Mouse (Mus musculus): Measurements from ENCODE around the gene Tspan11.

DNA sequence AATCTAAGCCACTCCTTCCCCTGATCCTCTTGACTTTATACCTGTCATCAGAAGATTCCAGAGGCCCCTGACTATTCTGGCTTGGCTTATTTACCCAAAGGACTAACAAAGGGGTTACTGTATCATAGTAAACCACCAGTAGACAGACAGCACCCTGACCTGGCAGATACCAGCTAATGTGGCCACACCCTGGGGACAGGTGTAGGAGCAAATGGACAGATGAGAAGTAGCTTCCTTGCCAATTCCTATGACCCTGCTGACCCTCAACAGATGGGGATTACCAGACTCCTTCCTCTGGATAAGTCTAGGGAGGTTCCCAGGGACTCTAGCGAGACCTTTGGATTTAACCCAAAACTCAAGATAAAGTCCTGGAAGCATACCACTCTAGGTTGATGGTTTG is 72.8 kb downstream of the Tspan11 start:
- no peak for TF ChIP-seq CTCF (IDR thresholded peaks at IDR 0.05; ENCODE audit: control insufficient read depth, insufficient read depth, low read length)
- no peak for TF ChIP-seq POLR2A (IDR thresholded peaks at IDR 0.05; ENCODE audit: borderline replicate concordance, control insufficient read depth, low read depth, low read length)

All from bone marrow, adult 2 months (tissue).